Mouse (Mus musculus) megakaryocyte-erythroid progenitor cell, adult 5-6 weeks (primary cell): ENCODE measurements around the gene Nudt13. TPM values are rescaled to one million over a fixed set of nuclear protein-coding genes. Genes with fewer than 3 reads are reported as not detected.
"Not testable (repeated sequence)": the region's sequence is repeated elsewhere in the genome, so short reads cannot be mapped to it uniquely, and the experiment has no call there.

Experiments
- ATAC-seq: replicated peaks from 2 replicates; pipeline ENCODE4 v1.8.0; 2016; ENCODE audit warnings: mild to moderate bottlenecking, inconsistent platforms; ENCODE audit not compliant: severe bottlenecking, poor library complexity, low FRiP score, low TSS enrichment
- total RNA-seq, 2 experiments: library from RNA; stranded (forward) in 1 of 2; stranded (reverse) in 1 of 2; fragments of 200-1000, 215-1000 nt in 1 of 2; fragments of >200 nt in 1 of 2; fragmentation: Nextera tagmentation in 1 of 2; gene quantifications; 2 replicates each; pipeline ENCODE4 v1.2.3; 2014 to 2017

Nudt13 gene
- total RNA-seq (2014; fragmentation: Nextera tagmentation) (9.2 and 13.0 TPM in 2 replicates), total RNA-seq (2017) (10.2 and 16.6 TPM in 2 replicates)

GRCm38 (mm10) chr14:20294117-20294892, at the start of gene Nudt13:
Gene Nudt13, plus strand, starts transcription at chr14:20294697.
- peak; percentile 99 for ATAC-seq

- no peak for ATAC-seq
Observed at GRCm38 (mm10) chr14:20245318-20245717, 49.2 kb upstream of the Nudt13 start.

DNA sequence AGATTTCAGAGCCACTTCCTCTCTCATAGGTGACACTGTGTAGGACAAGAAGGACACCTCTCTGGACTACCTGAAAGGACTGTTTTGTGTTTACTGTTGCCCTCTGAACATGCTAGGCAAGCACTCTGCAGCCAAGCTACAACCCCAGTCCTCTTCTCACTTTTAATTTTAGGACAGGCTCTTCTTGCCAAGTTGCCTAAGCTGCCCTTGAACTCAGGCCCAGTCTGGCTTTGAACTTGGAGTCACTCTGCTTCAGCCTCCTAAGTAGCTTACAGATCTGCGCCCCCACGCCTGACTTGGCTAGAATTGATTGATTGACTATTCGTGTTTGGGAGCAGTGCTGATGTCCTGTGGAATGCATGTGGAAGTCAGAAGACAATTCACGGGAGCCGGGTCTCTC, 48.6 kb upstream of the Nudt13 start:
- no peak for ATAC-seq

DNA sequence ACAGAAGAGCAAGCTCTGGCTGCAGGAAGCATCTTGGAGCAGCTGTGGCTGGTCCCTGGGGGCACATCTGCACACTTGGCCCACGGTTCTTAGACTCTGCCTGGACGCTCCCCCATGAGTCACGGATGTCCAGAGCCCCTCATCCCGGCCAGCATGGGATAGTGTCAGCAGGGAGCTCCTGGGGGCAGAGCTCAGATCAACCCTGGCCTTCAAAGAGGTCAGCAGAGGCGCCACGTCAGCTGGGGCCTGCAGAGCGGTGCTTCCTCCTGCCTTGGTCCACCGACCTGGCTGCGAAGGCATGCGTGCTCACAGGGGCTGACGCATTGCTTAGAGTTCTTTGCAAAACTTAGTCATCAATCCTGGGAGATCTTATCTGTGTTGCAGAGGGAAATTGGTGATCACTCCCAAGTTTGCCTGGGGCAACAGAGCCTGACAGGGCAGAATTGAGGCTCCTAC, 47.7 kb upstream of the Nudt13 start:
- no peak for ATAC-seq

DNA sequence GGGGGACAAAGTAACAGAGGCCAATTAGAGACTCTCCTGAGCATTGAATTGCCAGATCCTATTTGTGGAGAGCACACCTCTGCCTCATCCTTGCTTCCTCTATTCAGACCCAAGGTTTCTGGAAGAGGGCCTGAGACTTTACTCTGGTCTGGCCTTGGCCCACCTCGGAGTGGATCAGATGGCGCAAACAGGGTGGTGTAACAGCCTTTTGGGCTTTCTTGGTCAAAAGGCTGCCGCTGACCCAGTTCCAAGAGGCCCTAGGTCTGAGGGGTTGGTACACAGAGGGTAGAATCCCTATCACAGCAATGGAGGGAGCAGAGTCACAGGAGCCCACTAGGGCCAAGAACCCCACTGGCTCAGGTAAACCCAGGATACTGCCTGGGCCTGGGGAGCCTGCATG, 46.5 kb upstream of the Nudt13 start:
- ATAC-seq, result no peak

- no peak for ATAC-seq
Observed at GRCm38 (mm10) chr14:20250237-20251171, 44.0 kb upstream of the Nudt13 start.

GRCm38 (mm10) chr14:20258185-20259113, 36.0 kb upstream of the Nudt13 start:
- ATAC-seq, result peak; percentile 80

DNA sequence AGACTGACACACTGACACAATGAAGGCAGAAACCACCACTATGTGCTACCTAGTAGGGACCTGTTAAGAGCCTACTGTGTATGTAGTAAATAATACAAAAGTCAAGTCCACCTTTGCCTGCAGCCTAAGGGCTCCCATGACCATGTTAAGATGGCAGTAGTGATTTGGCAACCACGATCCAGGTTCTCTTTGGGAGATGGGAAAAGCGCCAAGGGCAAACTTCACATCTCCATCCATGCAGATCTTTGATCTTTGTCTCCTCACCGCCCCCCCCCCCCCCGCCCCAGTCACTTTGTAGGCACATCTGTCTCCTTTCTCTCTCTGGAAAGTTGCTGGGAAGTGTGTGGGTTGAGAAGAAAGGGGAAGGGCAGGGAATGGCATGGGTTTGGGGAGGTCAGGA, 32.2 kb upstream of the Nudt13 start:
- no peak for ATAC-seq

GRCm38 (mm10) chr14:20268421-20268820, 26.1 kb upstream of the Nudt13 start:
- ATAC-seq, result no peak

DNA sequence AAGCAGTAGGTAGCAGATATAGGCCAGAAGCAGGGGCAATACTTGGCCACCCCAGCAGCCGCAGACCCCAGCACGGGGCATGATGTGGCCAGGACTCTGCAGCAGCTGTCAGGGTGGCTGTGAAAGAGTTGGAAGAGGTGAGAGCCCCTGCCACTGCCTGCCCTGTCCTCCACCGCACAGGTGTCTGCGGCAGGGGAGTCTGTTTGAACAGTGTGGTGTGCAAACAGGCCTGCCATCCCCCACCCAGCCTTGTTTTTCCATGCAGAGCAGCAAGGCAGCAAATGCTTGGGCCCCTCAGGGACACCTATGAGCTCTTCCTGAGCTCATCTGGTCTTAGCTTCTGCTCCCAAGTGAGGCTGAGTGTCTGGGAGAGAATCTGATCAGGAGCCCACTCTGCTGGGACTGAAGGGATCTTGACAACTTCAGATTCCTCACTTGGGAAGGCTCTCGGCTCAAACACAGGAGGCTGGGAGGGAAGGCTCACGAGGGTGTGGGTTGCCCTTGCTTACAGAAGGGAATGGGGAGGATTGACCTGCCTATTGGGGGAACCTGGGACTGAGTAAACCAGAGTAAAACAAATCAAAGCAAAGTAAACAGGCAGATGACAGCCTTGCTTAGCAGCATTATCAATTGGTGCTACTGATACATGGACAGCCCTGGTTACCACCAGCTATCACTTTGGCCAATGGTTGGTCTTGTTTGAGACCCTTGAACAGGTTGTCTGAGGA, 25.3 kb upstream of the Nudt13 start, which contains the start of gene Kcnk16:
Gene Kcnk16 (minus strand): TSS at position 118 of the 728 bp plus-strand sequence.
- ATAC-seq, result no peak

DNA sequence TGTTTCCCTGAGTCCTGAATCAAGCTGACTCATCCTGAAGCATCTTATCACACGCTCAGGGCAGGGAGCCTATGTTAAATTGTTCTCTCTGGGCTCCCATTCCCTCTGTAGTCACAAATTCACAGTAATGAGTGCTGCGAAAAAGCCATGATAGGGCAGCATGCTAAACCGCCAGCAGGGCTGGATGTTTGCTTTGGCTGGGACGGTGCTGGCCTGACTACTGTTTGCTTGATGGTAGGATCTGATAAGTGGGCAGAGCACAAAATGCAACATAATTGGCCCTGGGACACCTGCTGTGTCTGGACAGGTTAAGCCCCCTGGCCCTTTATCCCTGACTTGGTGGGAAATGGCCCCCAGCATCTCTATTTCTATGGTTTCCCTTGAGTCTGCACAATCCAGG, 3.1 kb upstream of the Nudt13 start:
- ATAC-seq, result no peak

GRCm38 (mm10) chr14:20294947-20295346, 450 bp downstream of the Nudt13 start:
- no peak for ATAC-seq

- no peak for ATAC-seq
Observed at GRCm38 (mm10) chr14:20297616-20298015, 3.1 kb downstream of the Nudt13 start.

DNA sequence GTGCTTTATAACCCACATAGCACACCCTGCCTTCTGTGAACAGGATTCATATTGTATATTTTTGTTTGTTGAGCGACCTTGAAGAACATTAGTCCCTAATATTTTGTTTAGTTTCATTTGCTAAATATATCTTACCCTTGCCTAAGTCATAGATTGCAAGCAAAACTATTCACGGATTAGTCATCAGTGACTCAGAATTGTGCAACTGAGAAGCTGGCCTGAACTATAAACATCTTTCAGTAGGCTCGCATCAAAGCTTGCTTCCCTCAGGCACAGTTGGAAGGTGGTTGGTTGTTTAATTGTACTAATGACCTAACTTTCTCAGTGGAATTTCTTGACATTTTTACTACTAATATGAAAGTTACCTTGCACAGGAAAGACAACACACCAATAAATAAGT, 3.6 kb downstream of the Nudt13 start:
- ATAC-seq, result no peak

DNA sequence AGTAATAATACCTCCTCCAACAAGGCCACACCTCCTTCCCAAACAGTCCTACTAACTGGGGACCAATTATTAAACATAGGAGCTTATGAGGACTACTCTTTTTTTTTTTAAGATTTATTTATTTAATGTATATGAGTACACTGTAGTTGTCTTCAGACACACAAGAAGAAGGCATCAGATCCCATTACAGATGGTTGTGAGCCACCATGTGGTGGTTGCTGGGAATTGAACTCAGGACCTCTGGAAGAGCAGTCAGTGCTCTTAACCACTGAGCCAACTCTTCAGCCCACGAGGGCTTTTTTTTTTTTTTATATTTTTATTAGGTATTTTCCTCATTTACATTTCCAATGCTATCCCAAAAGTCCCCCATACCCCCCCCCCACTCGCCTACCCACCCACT, 10.6 kb downstream of the Nudt13 start:
- not testable (repeated sequence) for ATAC-seq

- no peak for ATAC-seq
Observed at GRCm38 (mm10) chr14:20315137-20315536, 20.6 kb downstream of the Nudt13 start.

- peak; percentile 58; the same call in 1 of the 2 replicates for ATAC-seq
Observed at GRCm38 (mm10) chr14:20319420-20319819, 24.9 kb downstream of the Nudt13 start.

GRCm38 (mm10) chr14:20324196-20324595, 29.7 kb downstream of the Nudt13 start:
- no peak for ATAC-seq
